Mouse (Mus musculus): ENCODE data around the gene Trpc1. TPM values are rescaled to one million over a fixed set of nuclear protein-coding genes. Genes with fewer than 3 reads are reported as not detected.

Trpc1 gene
- polyA plus RNA-seq, 1 experiment from 2014 or later = 6.5 TPM

- no peaks in the 10 kb centered on the region for H3K9me3 ChIP-seq
- no peak overlapping the region for H3K4me2 ChIP-seq (replicated peaks)
- no peaks in the 10 kb centered on the region for H3K4me1 ChIP-seq
- ATAC-seq (replicated peaks) = no peak
- no peak overlapping the region for H3K27ac ChIP-seq (replicated peaks)
- no peaks in the 10 kb centered on the region for H3K27me3 ChIP-seq
- WGBS = 86% methylated on average over 12 of the region's 12 CpGs
- no peaks in the 10 kb centered on the region for H3K36me3 ChIP-seq
- no peak overlapping the region for H3K9ac ChIP-seq (replicated peaks)
- H3K4me3 ChIP-seq = no peak overlapping the region
Measured at GRCm38 (mm10) chr9:95694526-95694925, 55.6 kb downstream of the Trpc1 start.

DNA sequence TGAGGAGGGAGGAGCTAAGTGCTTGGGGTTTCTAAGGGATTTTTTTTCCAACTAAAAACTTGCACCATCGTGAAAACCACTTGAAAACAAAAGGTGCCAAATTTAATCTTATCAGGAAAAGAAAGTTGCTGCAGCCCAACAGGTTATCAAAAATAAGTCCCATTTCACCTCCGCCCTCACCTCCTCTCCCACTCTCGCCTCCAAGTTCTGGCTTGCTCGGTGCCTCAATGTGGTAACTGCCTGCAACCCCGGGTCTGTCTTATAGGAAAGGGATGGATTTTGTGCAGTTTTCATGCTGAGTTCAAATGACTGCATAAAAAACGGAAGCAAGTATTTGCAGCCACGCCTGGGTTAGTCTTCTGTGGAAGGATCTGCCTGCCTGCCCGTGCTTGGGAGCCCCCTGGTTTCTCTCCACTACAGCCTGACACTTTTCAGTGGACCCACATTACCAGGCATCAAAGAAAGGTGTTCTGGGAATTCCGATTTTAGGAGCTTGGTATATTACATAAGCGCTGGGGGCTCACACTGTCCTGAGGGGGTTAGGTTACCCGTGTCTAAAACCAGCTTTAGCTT lies 56.6 kb downstream of the Trpc1 start:
- Histone ChIP-seq H3K27me3 (no peaks in the 10 kb centered on the region), H3K4me3 (no peak overlapping the region), H3K27ac (replicated peaks) (no peak overlapping the region), H3K4me2 (replicated peaks) (no peak overlapping the region), H3K9me3 (no peaks in the 10 kb centered on the region), H3K9ac (replicated peaks) (no peak overlapping the region), H3K36me3 (no peaks in the 10 kb centered on the region), H3K4me1 (no peaks in the 10 kb centered on the region)
- ATAC-seq (replicated peaks) = no peak
- 88% methylated on average over 11 of the region's 11 CpGs for WGBS

DNA sequence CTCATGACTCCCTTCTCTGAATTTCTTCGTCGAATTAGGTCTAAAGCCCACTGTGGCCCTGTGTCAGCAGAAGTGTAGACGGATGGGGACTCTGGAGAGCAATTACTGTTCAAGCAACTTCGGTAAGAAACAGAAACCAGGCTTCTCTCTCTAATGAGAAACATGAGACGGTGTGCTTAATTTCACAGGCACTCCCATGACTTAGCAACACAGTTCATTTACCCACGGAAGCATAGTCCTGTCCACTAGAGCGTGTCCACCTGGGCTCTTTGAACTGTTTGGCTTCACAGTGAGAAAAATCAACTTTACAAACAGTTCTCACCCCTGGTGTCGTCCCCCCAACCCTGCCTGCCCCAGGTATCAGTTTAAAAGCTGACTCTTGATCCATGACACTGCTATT lies 57.4 kb downstream of the Trpc1 start:
- H3K27me3 ChIP-seq = no peaks in the 10 kb centered on the region
- 59% methylated on average over 8 of the region's 8 CpGs for WGBS

DNA sequence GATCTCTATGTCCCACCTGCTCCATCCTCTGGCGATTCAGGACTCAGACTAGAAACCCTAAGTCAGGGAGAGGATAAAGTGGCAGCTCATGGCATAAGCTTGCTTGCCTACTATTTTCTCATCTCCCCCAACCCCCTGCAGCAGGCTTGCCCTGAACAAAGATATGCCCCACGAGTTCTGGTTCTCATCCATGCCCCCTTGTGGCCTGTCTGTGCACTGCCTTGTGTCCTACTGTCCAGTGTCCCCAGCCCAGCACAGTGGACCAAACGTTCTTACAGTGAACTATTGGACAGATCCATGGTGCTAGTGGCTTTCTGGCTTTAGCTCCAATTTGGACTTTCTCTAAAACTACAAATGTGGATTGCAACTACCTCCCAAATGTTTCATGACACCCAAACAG lies 62.1 kb downstream of the Trpc1 start:
- Histone ChIP-seq H3K27ac (replicated peaks) (no peak overlapping the region), H3K27me3 (no peaks in the 10 kb centered on the region), H3K4me2 (replicated peaks) (no peak overlapping the region), H3K36me3 (no peaks in the 10 kb centered on the region), H3K4me1 (no peaks in the 10 kb centered on the region), H3K4me3 (no peak overlapping the region), H3K9ac (replicated peaks) (no peak overlapping the region), H3K9me3 (no peaks in the 10 kb centered on the region)
- 62% methylated on average over 3 of the region's 3 CpGs for WGBS
- no peak for ATAC-seq (replicated peaks)

More for the DNA sequence above, 57.4 kb downstream of the Trpc1 start:
- Histone ChIP-seq H3K36me3 (no peaks in the 10 kb centered on the region), H3K4me1 (no peaks in the 10 kb centered on the region), H3K27ac (replicated peaks) (no peak overlapping the region), H3K4me3 (no peak overlapping the region), H3K4me2 (replicated peaks) (no peak overlapping the region), H3K9me3 (no peaks in the 10 kb centered on the region), H3K9ac (replicated peaks) (no peak overlapping the region)
- no peak for ATAC-seq (replicated peaks)

GRCm38 (mm10) chr9:95685660-95686440 lies 64.3 kb downstream of the Trpc1 start:
- 19% methylated on average over 11 of the region's 11 CpGs for WGBS
- peak; percentile 69; the same call in 1 of the 2 replicates for ATAC-seq (replicated peaks)
- H3K36me3 ChIP-seq = no peaks in the 10 kb centered on the region
- H3K4me2 ChIP-seq (replicated peaks) = no peak overlapping the region
- H3K4me3 ChIP-seq = no peak overlapping the region
- H3K9me3 ChIP-seq = no peaks in the 10 kb centered on the region
- H3K4me1 ChIP-seq = no peaks in the 10 kb centered on the region
- no peaks in the 10 kb centered on the region for H3K27me3 ChIP-seq
- H3K27ac ChIP-seq (replicated peaks) = no peak overlapping the region
- H3K9ac ChIP-seq (replicated peaks) = no peak overlapping the region

DNA sequence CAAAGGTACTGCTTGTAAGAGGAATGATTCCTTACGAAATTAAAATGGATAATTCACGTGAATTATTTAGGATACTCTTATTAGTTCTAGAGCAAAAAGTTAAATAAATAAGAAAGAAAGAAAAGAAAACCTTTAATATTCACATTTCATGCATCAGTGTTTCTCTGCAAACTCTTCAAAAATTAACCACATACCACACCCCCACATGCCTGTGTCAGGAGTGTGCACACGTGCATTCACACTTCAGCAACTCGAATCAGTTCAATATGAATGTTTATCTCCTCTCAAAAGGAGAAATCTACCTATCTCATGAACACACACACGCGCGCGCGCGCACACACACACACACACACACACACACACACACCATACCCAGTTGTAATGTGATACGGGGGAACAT lies 69.5 kb downstream of the Trpc1 start:
- Histone ChIP-seq H3K4me3 (no peak overlapping the region), H3K9ac (replicated peaks) (no peak overlapping the region), H3K36me3 (no peaks in the 10 kb centered on the region), H3K27ac (replicated peaks) (no peak overlapping the region), H3K4me2 (replicated peaks) (no peak overlapping the region), H3K9me3 (no peaks in the 10 kb centered on the region), H3K27me3 (no peaks in the 10 kb centered on the region), H3K4me1 (no peaks in the 10 kb centered on the region)
- WGBS = 94% methylated on average over 11 of the region's 11 CpGs
- ATAC-seq (replicated peaks) = no peak

DNA sequence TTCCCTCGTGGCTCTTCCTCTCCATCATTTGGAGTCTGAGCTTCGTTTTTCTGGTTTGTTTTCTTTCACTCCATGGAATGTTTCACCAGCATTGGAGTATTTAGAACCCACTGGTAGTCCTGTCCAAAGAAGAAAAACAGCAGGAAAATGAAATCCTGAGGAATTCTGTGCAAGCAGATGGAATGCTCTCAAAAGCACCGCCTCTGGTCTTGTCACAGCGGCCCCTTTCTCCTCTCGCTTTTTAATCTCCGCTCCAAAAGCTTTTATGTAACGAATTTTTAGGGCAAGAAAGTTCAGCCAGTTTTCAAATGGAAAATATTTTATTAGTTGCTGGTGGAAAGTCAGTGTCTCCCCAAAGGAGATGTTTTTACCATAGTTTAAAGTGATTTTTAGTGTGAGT lies 70.2 kb downstream of the Trpc1 start:
- Histone ChIP-seq H3K4me2 (replicated peaks) (no peak overlapping the region), H3K27ac (replicated peaks) (no peak overlapping the region), H3K4me1 (no peaks in the 10 kb centered on the region), H3K27me3 (no peaks in the 10 kb centered on the region), H3K9me3 (no peaks in the 10 kb centered on the region), H3K4me3 (no peak overlapping the region), H3K36me3 (no peaks in the 10 kb centered on the region), H3K9ac (replicated peaks) (no peak overlapping the region)
- ATAC-seq (replicated peaks) = no peak
- 71% methylated on average over 7 of the region's 7 CpGs for WGBS

- Histone ChIP-seq H3K9ac (replicated peaks) (no peak overlapping the region), H3K27ac (replicated peaks) (no peak overlapping the region), H3K9me3 (no peaks in the 10 kb centered on the region), H3K4me1 (no peaks in the 10 kb centered on the region), H3K36me3 (no peaks in the 10 kb centered on the region), H3K27me3 (no peaks in the 10 kb centered on the region), H3K4me2 (replicated peaks) (no peak overlapping the region), H3K4me3 (no peak overlapping the region)
- 98% methylated on average over 4 of the region's 4 CpGs for WGBS
- ATAC-seq (replicated peaks) = no peak
Measured at GRCm38 (mm10) chr9:95676021-95676420, 74.2 kb downstream of the Trpc1 start.

DNA sequence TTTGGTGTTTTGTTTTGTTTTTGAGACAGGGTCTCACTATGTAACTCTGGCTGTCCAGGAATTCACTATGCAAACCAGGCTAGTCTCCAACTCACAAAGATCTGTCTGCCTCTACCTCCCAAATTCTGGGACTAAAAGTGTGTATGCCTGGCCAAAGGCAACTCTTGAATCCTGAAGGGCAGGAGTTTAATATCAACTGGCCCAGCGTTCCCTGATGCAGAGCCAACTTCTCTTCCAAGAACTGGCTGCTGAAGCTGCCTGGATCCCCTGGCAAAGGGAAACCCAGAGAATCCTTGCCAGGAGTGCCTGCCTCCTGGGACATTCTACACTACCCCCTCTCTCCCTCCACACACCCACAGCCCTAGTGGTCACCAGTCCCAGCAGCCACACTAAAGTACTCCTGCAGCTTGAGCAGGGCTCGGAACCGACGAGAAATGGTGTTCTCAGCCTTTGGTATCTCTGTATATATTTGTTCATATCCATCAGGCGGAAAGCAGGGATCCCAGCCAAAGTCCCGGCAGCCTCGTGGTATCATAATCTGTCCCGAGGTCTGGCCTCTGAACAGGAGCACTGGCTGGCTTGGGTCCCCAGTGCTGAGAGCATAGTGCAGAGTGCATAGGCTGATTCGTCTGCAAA lies 75.0 kb downstream of the Trpc1 start:
- Histone ChIP-seq H3K9me3 (no peaks in the 10 kb centered on the region), H3K4me3 (no peak overlapping the region), H3K4me1 (no peaks in the 10 kb centered on the region), H3K27me3 (no peaks in the 10 kb centered on the region), H3K9ac (replicated peaks) (no peak overlapping the region), H3K4me2 (replicated peaks) (no peak overlapping the region), H3K27ac (replicated peaks) (no peak overlapping the region), H3K36me3 (no peaks in the 10 kb centered on the region)
- 65% methylated on average over 9 of the region's 9 CpGs for WGBS
- peak; percentile 72; the same call in 1 of the 2 replicates for ATAC-seq (replicated peaks)

- no peak overlapping the region for H3K9ac ChIP-seq (replicated peaks)
- no peaks in the 10 kb centered on the region for H3K36me3 ChIP-seq
- peaks cover 4% of the 10 kb centered on the region for H3K4me1 ChIP-seq
- H3K4me3 ChIP-seq = no peak overlapping the region
- H3K4me2 ChIP-seq (replicated peaks) = no peak overlapping the region
- no peak overlapping the region for H3K27ac ChIP-seq (replicated peaks)
- H3K9me3 ChIP-seq = no peaks in the 10 kb centered on the region
- no peak for ATAC-seq (replicated peaks)
- 89% methylated on average over 6 of the region's 6 CpGs for WGBS
- no peaks in the 10 kb centered on the region for H3K27me3 ChIP-seq
Measured at GRCm38 (mm10) chr9:95672760-95673159, 77.4 kb downstream of the Trpc1 start.

DNA sequence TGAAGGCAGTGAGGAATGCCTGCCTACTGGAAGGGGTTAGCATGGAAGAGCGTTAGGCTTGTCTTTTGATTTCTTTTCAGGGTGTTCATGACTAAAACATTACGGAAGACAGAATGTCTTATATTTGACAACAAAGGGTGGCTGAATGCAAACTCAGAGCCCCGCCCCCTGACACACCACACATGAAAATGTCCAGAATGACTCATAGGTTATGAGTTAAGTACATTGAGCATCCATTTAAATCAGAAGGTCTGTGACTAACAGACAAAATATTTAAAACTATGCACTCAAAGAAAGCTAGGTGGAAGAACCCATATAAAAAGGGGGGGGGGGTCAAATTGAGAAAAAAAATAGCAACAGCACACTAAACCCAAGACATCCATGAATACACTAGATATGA lies 77.8 kb downstream of the Trpc1 start:
- H3K27ac ChIP-seq (replicated peaks) = no peak overlapping the region
- ATAC-seq (replicated peaks) = no peak
- no peaks in the 10 kb centered on the region for H3K36me3 ChIP-seq
- H3K4me3 ChIP-seq = no peak overlapping the region
- H3K27me3 ChIP-seq = no peaks in the 10 kb centered on the region
- peaks cover 8% of the 10 kb centered on the region for H3K4me1 ChIP-seq
- no peak overlapping the region for H3K4me2 ChIP-seq (replicated peaks)
- no peak overlapping the region for H3K9ac ChIP-seq (replicated peaks)
- no peaks in the 10 kb centered on the region for H3K9me3 ChIP-seq
- 91% methylated on average over 3 of the region's 3 CpGs for WGBS

- 59% methylated on average over 5 of the region's 5 CpGs for WGBS
- ATAC-seq (replicated peaks) = no peak
- Histone ChIP-seq H3K4me1 (peaks cover 20% of the 10 kb centered on the region), H3K27me3 (no peaks in the 10 kb centered on the region), H3K36me3 (no peaks in the 10 kb centered on the region), H3K27ac (replicated peaks) (no peak overlapping the region), H3K9ac (replicated peaks) (no peak overlapping the region), H3K9me3 (no peaks in the 10 kb centered on the region), H3K4me2 (replicated peaks) (no peak overlapping the region), H3K4me3 (no peak overlapping the region)
Measured at GRCm38 (mm10) chr9:95668306-95668705, 81.9 kb downstream of the Trpc1 start.
